Mouse (Mus musculus): ENCODE data around the gene C87436.

DNA sequence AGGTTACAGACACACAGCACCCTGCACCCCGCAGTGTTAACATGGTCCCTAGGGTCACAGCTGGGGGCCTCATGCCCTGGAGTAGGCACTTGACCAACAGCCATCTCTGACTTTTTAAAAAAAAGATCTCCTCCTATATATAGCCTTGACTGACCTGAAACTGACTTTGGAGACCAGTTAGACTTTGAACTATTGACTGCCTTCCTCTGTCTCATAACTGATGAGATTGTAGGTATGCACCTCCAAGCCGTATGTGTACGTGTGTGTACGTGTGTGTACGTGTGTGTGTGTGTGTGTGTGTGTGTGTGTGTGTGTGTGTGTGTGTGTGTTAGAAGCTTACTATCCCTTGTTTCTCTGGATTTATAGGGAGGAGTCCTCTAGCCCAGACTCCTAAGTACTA is 43.7 kb downstream of the C87436 start:
- no peak for TF ChIP-seq BHLHE40 (IDR thresholded peaks at IDR 0.05; ENCODE audit: low read depth, low read length)
- no peak for TF ChIP-seq TBP (conservative IDR thresholded peaks at IDR 0.05; ENCODE audit: low read depth, low read length)
- TF ChIP-seq ZKSCAN1 (IDR thresholded peaks at IDR 0.05; ENCODE audit: borderline replicate concordance, low read depth, low read length), result no peak
- no peak for TF ChIP-seq GABPA (IDR thresholded peaks at IDR 0.05; ENCODE audit: insufficient replicate concordance, low read depth, low read length)
- no peak for TF ChIP-seq ZMIZ1 (IDR thresholded peaks at IDR 0.05; ENCODE audit: low read depth, low read length)
- TF ChIP-seq ZNF384 (IDR thresholded peaks at IDR 0.05; ENCODE audit: low read depth, low read length), result no peak
